Mouse (Mus musculus) forebrain, embryonic 11.5 days (tissue): ENCODE measurements at regions not wholly inside any gene's neighbourhood (a gene's known extent, or its start where the extent isn't known, plus 50 kb on each side); places are given as distances from the start of the nearest gene placed in this dataset.

Experiments
- ATAC-seq: fragments of 200-750 bp; cut with Nextera tagmentation; replicated peaks from 2 replicates; pipeline ENCODE4 v1.8.0; 2017; ENCODE audit warnings: moderate TSS enrichment; ENCODE audit not compliant: low FRiP score
- DNase-seq: peaks from one replicate; pipeline ENCODE4 v3.0.0-alpha.2; 2017; ENCODE audit warnings: low spot score
- H3K27ac ChIP-seq: fragments of 300-500 bp; sonication (generic); 2 replicates; pipeline ENCODE4 v1.5.1; 2014; ENCODE audit warnings: low read depth, low read length
- H3K27me3 ChIP-seq: fragments of 300-500 bp; sonication (generic); 2 replicates; pipeline ENCODE4 v1.6.1; 2014; ENCODE audit warnings: mild to moderate bottlenecking, low read length, mixed read lengths; ENCODE audit not compliant: control insufficient read depth, insufficient read depth
- H3K36me3 ChIP-seq: fragments of 300-500 bp; sonication (generic); 2 replicates; pipeline ENCODE4 v1.6.1; 2014; ENCODE audit warnings: mild to moderate bottlenecking, low read length, moderate library complexity, mixed read lengths; ENCODE audit not compliant: control insufficient read depth, insufficient read depth
- H3K4me1 ChIP-seq: fragments of 300-500 bp; sonication (generic); replicated peaks from 2 replicates; pipeline ENCODE4 v1.6.1; 2014; ENCODE audit warnings: low read length, mixed read lengths; ENCODE audit not compliant: control insufficient read depth, insufficient read depth
- H3K4me2 ChIP-seq: fragments of 300-500 bp; sonication (generic); 2 replicates; pipeline ENCODE4 v1.6.1; 2014; ENCODE audit warnings: low read depth, mild to moderate bottlenecking, low read length, moderate library complexity, mixed read lengths; ENCODE audit not compliant: severe bottlenecking
- H3K4me3 ChIP-seq: fragments of 300-500 bp; sonication (generic); 2 replicates; pipeline ENCODE4 v1.5.1; 2014; ENCODE audit warnings: low read depth, low read length
- H3K9ac ChIP-seq: fragments of 300-500 bp; sonication (generic); 2 replicates; pipeline ENCODE4 v1.6.1; 2014; ENCODE audit warnings: low read length
- H3K9me3 ChIP-seq: fragments of 300-500 bp; sonication (generic); 2 replicates; pipeline ENCODE4 v1.6.1; 2016; ENCODE audit warnings: low read length, mixed read lengths; ENCODE audit not compliant: control insufficient read depth
- WGBS: fragments of 180-500 bp; shearing (Covaris S2); extraction: QIAGEN DNeasy Blood & Tissue Kit; methylation state at CpG from one replicate; pipeline ENCODE4 v1.1.7; 2014; 5-methylcytosine and 5-hydroxymethylcytosine counted together

GRCm38 (mm10) chr17:7666207-7666606, 160.9 kb downstream of the Fndc1 start:
- no peaks in the 10 kb centered on the region for H3K9me3 ChIP-seq
- ATAC-seq: no peak
- DNase-seq: no peak

GRCm38 (mm10) chr17:7665686-7666085, 161.4 kb downstream of the Fndc1 start:
- Histone ChIP-seq H3K4me3 (no peak overlapping the region), H3K4me2 (no peak overlapping the region), H3K9ac (no peak overlapping the region), H3K9me3 (no peaks in the 10 kb centered on the region), H3K36me3 (no peaks in the 10 kb centered on the region), H3K4me1 (no peaks in the 10 kb centered on the region), H3K27me3 (no peaks in the 10 kb centered on the region), H3K27ac (no peak overlapping the region)
- DNase-seq: no peak
- 43% methylated on average over 3 of the region's 3 CpGs for WGBS
- ATAC-seq: no peak

More at GRCm38 (mm10) chr17:7666207-7666606, 160.9 kb downstream of the Fndc1 start:
- Histone ChIP-seq H3K9ac (no peak overlapping the region), H3K4me2 (no peak overlapping the region), H3K4me1 (no peaks in the 10 kb centered on the region), H3K27ac (no peak overlapping the region), H3K36me3 (no peaks in the 10 kb centered on the region), H3K4me3 (no peak overlapping the region), H3K27me3 (no peaks in the 10 kb centered on the region)
- 88% methylated on average over 5 of the region's 5 CpGs for WGBS

GRCm38 (mm10) chr17:7663896-7664880, 162.9 kb downstream of the Fndc1 start:
- Histone ChIP-seq H3K27ac (no peak overlapping the region), H3K9ac (no peak overlapping the region), H3K27me3 (no peaks in the 10 kb centered on the region), H3K9me3 (no peaks in the 10 kb centered on the region), H3K4me2 (no peak overlapping the region), H3K4me1 (no peaks in the 10 kb centered on the region), H3K4me3 (no peak overlapping the region), H3K36me3 (no peaks in the 10 kb centered on the region)
- ATAC-seq: no peak
- DNase-seq: no peak
- 83% methylated on average over 7 of the region's 7 CpGs for WGBS

- WGBS: 70% methylated on average over 1 of the region's 1 CpGs
- no peaks in the 10 kb centered on the region for H3K36me3 ChIP-seq
Measured at GRCm38 (mm10) chr17:7656503-7656902, 170.6 kb downstream of the Fndc1 start.

GRCm38 (mm10) chr17:7655966-7656365, 171.1 kb downstream of the Fndc1 start:
- no peaks in the 10 kb centered on the region for H3K9me3 ChIP-seq
- H3K36me3 ChIP-seq: no peaks in the 10 kb centered on the region
- H3K27ac ChIP-seq: no peak overlapping the region
- H3K4me2 ChIP-seq: no peak overlapping the region
- ATAC-seq (no peak), DNase-seq (no peak)
- no peak overlapping the region for H3K9ac ChIP-seq
- H3K4me1 ChIP-seq: no peaks in the 10 kb centered on the region
- H3K27me3 ChIP-seq: no peaks in the 10 kb centered on the region
- 92% methylated on average over 6 of the region's 6 CpGs for WGBS
- no peak overlapping the region for H3K4me3 ChIP-seq

More at GRCm38 (mm10) chr17:7656503-7656902, 170.6 kb downstream of the Fndc1 start:
- Histone ChIP-seq H3K27me3 (no peaks in the 10 kb centered on the region), H3K27ac (no peak overlapping the region), H3K9me3 (no peaks in the 10 kb centered on the region), H3K4me2 (no peak overlapping the region), H3K4me3 (no peak overlapping the region), H3K4me1 (no peaks in the 10 kb centered on the region), H3K9ac (no peak overlapping the region)
- ATAC-seq: no peak
- DNase-seq: no peak

GRCm38 (mm10) chr17:7654064-7654564, 173.0 kb downstream of the Fndc1 start:
- no peak overlapping the region for H3K4me3 ChIP-seq
- no peaks in the 10 kb centered on the region for H3K36me3 ChIP-seq
- 66% methylated on average over 7 of the region's 7 CpGs for WGBS
- H3K27ac ChIP-seq: no peak overlapping the region
- DNase-seq (no peak), ATAC-seq (no peak)
- H3K9me3 ChIP-seq: no peaks in the 10 kb centered on the region
- H3K9ac ChIP-seq: no peak overlapping the region
- no peak overlapping the region for H3K4me2 ChIP-seq
- no peaks in the 10 kb centered on the region for H3K4me1 ChIP-seq
- no peaks in the 10 kb centered on the region for H3K27me3 ChIP-seq

- H3K36me3 ChIP-seq: no peaks in the 10 kb centered on the region
- no peak overlapping the region for H3K9ac ChIP-seq
- H3K9me3 ChIP-seq: no peaks in the 10 kb centered on the region
- no peak overlapping the region for H3K27ac ChIP-seq
- H3K4me2 ChIP-seq: no peak overlapping the region
- 88% methylated on average over 1 of the region's 1 CpGs for WGBS
- no peak for ATAC-seq
- no peaks in the 10 kb centered on the region for H3K27me3 ChIP-seq
- no peak overlapping the region for H3K4me3 ChIP-seq
- DNase-seq: no peak
- H3K4me1 ChIP-seq: no peaks in the 10 kb centered on the region
Measured at GRCm38 (mm10) chr17:7652037-7652436, 175.1 kb downstream of the Fndc1 start.

- no peaks in the 10 kb centered on the region for H3K9me3 ChIP-seq
- H3K4me2 ChIP-seq: no peak overlapping the region
- WGBS: 91% methylated on average over 4 of the region's 4 CpGs
- DNase-seq: no peak
- H3K27me3 ChIP-seq: no peaks in the 10 kb centered on the region
- H3K4me3 ChIP-seq: no peak overlapping the region
- no peaks in the 10 kb centered on the region for H3K36me3 ChIP-seq
- no peak overlapping the region for H3K27ac ChIP-seq
- no peak overlapping the region for H3K9ac ChIP-seq
- no peak for ATAC-seq
- no peaks in the 10 kb centered on the region for H3K4me1 ChIP-seq
Measured at GRCm38 (mm10) chr17:7650417-7650816, 176.7 kb downstream of the Fndc1 start.
